Mouse (Mus musculus): Measurements from ENCODE around the gene Cacna1c. TPM values are rescaled to one million over a fixed set of nuclear protein-coding genes. Genes with fewer than 3 reads are reported as not detected.

Cacna1c gene
- polyA plus RNA-seq, 1 experiment: 1.8 TPM

DNA sequence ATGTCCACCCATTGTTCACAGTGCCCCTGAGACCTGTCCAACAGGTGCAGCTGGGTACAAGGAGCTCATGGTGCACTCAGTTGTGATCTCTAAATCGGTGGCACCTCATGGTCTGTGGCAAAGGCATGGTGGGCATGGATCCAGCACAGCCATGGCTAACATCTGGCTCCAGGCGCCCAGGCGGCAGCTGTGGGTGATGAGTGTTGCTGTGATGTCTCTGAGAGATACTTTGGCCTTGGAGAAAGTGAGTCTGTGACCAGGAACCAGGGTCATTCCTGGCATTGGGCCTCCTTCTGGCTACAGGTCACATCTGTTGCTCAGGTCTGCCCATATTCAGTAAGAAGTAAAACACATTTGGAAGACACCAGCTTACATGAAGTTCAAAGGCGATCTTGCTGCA lies 391.1 kb downstream of the Cacna1c start:
- no peak for DNase-seq (ENCODE audit: low read depth, low spot score)
- 86% methylated on average over 4 of the region's 4 CpGs for WGBS

DNA sequence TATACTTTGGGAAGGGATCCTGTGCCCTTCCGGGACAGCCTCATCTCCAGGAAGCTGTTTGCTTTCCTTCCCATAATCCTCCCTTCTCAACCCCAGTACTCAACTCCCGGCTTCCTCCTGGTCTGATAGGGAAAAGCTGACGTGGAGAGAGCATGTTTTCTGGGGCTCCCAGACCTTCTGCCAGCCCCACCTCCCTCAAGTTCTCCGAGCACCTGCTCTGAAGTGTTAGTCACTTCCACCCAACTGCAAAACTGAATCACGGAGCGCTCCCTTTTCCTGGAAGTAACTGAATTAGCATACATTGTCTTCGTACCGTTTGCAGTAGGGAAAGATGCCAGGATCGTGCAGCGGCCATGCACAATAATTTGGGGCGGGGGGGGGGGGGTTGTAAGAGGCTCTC lies 393.9 kb downstream of the Cacna1c start:
- no peak for DNase-seq (ENCODE audit: low read depth, low spot score)
- 51% methylated on average over 11 of the region's 11 CpGs for WGBS

DNA sequence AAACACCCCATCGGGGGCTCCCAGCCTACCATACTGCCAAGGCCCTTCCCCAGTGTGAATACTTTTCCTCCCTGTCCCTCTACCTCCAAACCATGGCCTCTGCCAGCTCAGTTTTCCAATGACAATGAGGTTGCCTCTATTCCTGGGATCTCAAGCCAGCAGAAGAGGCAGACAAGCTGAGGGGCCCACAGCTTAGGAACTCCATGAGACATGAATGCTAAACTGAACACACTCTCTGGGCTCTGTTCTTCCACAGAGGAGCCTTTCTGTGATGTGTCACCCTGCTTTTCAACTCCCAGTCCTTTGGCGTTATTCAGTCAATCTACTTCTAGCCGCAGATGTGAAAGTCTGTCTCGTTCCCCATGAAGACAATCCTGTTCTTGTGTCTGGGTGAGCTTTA lies 399.8 kb downstream of the Cacna1c start:
- DNase-seq (ENCODE audit: low read depth, low spot score): no peak
- WGBS: 94% methylated on average over 4 of the region's 4 CpGs

DNA sequence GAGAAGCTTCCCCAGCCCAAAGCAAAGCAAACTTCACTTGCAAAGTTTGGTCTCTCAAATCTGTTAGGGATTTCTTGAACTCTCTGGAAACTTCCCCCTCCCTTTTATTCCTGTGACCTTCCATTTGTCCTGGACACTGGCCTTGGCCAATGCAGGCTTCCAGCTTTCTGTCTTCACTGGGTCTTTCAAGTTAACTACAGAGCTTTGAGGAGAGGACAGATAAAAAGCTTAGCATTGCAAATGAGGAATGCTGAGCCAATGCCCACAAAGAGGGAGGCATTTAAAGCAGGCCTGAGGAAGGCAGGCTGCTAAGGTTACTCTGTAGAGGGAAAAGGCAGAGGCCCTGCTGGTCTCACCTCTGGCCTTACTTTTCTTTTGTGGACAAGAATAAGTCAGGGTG lies 400.5 kb downstream of the Cacna1c start:
- no peak for DNase-seq (ENCODE audit: low read depth, low spot score)

DNA sequence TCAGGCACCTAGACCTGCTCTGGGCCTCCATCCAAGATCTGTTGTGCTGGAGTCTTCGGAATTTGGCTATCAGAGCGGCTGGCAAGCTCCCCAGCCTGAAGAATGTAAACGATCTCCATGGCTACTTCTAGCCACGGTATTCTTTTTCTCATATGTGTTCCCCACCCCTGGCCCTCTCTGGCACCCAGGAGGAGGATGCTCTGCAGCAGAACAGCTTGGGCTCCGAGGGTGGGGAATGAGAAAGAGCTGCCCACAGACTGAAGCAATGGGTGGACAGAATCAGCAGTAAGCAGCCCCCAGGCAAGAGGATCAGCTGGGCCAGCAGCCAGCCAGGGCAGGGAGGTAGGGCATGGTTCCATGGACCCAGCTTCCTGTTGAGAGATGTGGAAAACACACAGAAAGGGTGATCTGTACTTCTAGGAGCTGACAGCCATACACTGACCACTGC lies 404.3 kb downstream of the Cacna1c start:
- 20% methylated on average over 5 of the region's 5 CpGs for whole genome bisulfite sequencing
- no peak for DNase-seq (ENCODE audit: low read depth, low spot score)

DNA sequence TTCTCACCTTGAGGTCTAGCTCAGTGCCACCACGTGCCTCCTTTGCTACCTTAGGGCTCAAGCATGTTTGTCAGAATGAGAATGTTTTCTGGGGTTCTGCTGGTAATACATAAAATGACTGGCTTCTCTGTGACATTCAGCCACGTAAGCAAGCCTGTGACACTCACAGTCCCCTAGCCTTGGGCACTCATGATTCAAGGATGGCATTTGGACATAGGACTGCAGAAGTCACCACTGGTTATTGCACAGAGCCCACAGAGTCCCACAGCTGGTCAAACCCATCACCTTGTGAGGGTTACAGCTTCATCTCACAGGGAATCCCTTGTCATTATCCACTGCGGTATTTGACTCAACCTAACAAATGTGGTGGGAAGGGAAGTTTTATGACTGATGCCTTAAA lies 408.3 kb downstream of the Cacna1c start:
- no peak for DNase-seq (ENCODE audit: low read depth, low spot score)
- 54% methylated on average over 3 of the region's 3 CpGs for WGBS

DNA sequence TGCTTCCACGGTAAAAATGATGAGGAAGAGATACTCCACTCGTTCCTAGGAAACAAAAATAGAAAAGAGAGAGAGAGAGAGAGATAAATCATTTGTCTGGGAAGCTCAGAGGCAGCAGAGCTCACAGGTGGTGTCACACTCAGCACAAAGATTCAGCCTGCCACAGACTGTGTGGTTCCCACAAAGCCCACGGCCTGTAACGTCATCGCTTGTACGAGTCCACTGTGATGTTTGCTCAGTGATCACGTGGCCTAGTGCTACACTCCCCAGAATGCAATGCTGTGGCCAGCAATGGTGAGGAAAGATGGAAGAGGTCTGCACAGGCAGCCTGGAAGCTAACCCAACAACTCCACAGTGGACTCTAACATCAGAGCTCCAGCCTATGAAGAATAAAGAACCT lies 415.9 kb downstream of the Cacna1c start:
- no peak for DNase-seq (ENCODE audit: low read depth, low spot score)
- 52% methylated on average over 7 of the region's 7 CpGs for WGBS

DNA sequence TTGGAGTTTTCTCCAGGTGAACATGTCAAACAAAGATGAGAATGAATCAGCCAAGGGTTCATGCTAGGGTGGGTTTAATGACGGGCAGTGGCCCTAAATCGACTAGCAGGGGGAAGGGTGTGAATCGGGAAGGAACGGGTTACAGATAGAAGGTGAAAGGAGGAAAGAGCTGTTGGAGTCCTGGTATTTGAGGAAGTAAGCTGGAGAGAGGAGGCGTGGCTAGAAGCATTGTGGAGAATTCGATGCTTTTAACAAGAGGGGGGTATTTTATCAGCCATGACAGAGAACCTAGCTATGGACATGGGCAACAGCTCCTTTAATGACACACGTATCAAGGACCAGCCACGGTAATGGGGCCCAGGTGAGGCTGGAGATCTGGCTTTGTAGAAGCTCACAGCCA lies 417.0 kb downstream of the Cacna1c start:
- DNase-seq (ENCODE audit: low read depth, low spot score): no peak

DNA sequence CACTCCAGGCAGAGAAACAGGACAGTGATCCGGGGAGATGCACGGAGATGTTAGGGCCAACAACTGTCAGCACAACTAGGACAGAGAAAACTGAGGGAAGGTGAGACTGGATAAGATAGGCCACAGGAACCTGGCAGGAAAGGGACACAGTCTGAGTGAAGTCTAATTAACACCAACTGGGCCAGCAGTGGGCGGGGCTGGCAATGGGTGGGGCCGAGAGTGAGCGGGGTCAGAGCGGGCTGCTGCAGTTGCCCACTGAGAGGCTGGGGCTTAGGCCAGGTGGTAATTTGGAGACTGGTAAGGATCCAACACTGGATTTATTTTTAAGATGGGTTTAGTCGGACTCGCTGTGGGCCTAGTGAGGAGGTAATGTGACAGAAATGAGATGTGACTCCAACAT lies 418.8 kb downstream of the Cacna1c start:
- 65% methylated on average over 8 of the region's 8 CpGs for WGBS

More for the DNA sequence above, 417.0 kb downstream of the Cacna1c start:
- WGBS: 63% methylated on average over 8 of the region's 8 CpGs

DNA sequence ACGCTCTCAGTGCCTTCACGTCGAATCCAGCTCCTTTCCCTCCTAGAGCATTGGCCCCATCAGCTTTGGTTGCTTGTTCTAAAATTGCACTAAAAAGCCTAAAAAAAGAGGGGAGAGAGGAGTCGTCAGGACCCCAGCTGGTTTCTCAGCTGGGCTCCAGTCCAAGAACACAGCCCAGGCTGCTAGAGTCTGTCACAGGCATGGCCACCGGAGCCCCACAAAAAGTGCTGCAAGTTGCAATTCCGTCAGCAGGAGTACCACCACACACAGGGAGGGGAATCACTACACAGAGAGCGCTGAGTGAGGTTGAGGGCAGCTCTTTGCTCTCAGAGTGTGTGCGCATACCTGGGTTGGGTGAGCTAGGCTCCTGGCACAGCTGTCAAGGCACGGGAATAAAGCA lies 419.8 kb downstream of the Cacna1c start:
- DNase-seq (ENCODE audit: low read depth, low spot score): no peak
- 80% methylated on average over 9 of the region's 9 CpGs for WGBS

More for the DNA sequence above, 418.8 kb downstream of the Cacna1c start:
- DNase-seq (ENCODE audit: low read depth, low spot score): no peak

DNA sequence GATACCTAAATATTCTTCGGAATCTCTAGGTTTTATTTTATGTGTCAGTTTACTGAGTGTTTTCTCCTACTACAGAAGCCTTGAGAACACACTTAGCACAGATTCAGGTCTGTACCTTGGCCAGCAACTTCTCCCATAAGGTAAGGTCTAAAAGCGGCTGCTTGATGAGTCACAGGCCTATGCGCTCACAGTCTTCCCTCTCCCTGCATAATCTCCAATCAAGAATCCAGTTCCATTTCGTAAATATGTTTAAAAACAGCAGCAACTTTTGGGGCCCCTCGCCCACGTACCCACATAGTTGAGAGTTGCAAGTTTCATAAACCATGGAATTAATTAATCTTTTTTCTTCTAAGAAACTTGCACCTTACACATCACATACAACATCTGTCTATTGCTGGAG lies 423.6 kb downstream of the Cacna1c start:
- no peak for DNase-seq (ENCODE audit: low read depth, low spot score)
- WGBS: 82% methylated on average over 6 of the region's 6 CpGs

DNA sequence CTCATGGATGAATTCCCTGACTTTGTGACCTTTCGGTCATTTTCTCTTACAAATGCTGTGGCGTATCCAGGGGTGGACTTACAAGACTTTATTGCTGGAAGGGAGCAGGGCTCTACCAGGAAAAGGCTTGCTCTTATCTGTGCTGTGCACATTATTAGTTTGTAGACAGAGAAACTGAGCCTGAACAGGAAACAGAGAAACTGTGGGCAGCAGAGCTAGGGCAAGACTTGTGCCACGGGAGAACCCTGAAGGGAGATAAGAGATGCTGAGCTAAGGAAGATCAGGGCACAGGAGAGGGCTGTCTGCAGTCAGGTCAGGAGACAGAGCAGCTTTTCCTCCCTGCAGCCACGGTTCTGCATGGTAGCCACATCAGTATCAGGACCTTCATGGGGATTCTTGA lies 425.1 kb downstream of the Cacna1c start:
- no peak for DNase-seq (ENCODE audit: low read depth, low spot score)
- WGBS: 62% methylated on average over 4 of the region's 4 CpGs

DNA sequence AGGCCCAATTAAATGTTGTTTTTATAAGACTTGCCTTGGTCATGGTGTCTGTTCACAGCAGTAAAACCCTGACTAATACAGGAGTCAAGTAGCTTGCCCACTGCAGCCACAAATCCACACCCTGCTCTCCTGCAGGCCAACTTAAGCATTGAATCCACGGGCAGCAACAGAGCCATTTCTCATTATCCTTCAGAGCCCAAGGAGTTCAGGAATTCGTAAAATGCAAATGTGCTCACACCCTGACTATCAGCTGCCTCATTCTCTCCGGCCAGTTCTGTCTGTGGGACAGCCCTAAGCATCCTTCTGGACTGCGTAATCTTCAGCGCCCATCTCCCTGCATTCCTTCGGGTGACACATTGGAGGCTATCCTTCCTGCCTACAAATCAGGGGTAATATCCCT lies 425.8 kb downstream of the Cacna1c start:
- 81% methylated on average over 6 of the region's 6 CpGs for WGBS
- DNase-seq (ENCODE audit: low read depth, low spot score): no peak

DNA sequence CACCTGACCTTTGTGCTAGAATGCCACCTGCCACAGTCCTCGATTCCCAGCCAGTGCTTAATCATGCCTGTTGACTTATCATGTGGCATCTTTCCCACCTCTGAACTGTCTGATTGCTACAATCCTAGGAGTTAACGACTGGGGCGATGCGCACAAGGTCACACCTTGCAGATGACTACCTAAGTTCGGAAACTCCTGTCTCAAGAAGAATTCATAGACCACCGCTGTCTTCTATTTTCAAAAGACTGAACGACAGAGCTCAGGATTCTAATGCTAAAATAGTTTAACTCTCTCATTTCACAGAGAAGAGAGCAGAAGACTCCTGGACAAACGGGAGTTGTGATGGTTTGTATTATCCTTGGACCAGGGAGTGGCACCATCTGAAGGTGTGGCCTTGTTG lies 426.4 kb downstream of the Cacna1c start:
- 75% methylated on average over 8 of the region's 8 CpGs for WGBS

DNA sequence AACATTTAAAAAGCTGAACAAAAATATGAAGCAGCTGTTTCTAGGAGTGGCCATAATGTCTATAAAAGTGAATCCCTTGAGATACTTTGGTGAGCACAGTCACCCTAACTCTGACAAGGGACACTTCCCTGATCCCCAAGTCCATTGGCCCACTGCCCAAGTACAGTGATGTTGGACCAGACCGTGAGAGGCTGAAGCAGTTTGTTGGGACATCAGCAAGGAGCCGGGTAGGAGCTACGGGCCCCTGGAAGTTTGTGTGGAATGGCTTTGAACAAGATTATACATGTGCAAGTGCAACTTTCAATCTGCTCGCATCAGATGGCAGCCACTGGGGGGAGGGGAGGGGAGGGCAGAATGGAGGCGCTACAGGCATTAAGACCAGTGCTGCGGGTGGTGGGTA lies 428.5 kb downstream of the Cacna1c start:
- 80% methylated on average over 6 of the region's 6 CpGs for WGBS
- DNase-seq (ENCODE audit: low read depth, low spot score): no peak

More for the DNA sequence above, 426.4 kb downstream of the Cacna1c start:
- DNase-seq (ENCODE audit: low read depth, low spot score): no peak

DNA sequence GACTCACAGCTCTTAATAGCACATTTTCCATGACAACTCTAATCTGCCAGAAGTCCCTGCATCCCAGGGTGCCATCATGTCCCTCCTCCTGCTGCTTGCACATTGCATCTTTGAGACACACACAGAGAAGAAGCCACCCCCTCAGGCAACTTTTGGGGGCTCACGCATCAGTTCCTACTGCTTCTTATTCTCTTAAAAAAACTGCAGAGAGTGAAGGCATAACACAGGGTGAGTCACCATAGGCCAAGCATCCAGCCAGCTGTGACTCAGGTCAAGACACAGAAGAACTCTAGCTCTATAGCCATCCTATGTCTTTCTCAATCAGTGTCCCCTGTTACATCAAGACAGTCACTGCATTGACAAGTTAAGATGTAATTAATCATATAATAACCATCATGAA lies 431.0 kb downstream of the Cacna1c start:
- no peak for DNase-seq (ENCODE audit: low read depth, low spot score)
- WGBS: 73% methylated on average over 1 of the region's 1 CpGs

DNA sequence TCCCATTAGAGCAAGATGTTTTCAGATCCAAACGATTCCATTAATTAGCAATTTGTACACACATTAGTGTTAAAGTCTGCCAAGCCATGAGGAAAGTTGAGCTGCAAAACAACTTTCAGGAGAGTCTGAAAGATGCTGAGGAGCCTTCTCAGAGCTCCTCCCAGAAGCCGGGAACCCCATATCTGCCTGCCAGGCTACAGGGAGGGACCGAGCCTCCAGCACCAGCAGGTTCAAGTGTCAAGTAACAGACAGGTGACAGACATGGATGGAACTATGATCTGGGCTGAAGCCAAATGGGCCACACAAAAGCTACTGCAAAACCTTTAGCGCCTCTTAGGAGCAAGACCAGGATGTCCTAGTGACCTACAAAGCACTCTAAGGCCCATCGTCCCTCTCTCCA lies 437.2 kb downstream of the Cacna1c start:
- no peak for DNase-seq (ENCODE audit: low read depth, low spot score)
- WGBS: 84% methylated on average over 5 of the region's 5 CpGs

DNA sequence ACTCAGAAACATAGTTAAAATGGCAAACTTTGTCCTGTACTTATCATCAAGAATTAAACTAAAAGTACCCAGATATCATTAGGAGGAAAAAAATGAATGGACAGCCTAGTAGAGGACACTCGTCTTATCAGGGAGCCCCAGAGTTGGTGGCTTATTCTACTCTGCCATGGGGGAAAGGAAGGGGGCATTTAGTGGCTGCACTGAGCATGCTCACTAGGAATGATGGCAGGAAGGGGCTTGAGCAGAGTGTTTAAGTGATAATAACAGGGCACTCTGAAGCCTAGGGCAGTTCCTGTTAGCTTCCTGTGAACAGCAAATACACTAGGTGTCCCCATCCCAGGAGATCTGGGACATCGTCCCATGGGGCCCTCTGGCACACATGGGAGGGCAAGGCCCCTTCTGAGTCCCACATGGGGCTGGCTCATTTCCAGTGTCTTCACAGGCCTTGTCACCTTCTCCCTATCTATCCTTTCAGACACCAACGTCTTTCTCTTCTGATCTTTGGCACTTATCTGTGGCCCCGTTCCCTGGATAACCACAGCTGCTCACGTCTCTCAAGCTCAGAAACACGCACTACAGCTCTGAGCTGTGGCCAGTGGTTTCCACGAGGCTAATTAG lies 437.8 kb downstream of the Cacna1c start:
- 71% methylated on average over 7 of the region's 7 CpGs for WGBS
- DNase-seq (ENCODE audit: low read depth, low spot score): no peak

DNA sequence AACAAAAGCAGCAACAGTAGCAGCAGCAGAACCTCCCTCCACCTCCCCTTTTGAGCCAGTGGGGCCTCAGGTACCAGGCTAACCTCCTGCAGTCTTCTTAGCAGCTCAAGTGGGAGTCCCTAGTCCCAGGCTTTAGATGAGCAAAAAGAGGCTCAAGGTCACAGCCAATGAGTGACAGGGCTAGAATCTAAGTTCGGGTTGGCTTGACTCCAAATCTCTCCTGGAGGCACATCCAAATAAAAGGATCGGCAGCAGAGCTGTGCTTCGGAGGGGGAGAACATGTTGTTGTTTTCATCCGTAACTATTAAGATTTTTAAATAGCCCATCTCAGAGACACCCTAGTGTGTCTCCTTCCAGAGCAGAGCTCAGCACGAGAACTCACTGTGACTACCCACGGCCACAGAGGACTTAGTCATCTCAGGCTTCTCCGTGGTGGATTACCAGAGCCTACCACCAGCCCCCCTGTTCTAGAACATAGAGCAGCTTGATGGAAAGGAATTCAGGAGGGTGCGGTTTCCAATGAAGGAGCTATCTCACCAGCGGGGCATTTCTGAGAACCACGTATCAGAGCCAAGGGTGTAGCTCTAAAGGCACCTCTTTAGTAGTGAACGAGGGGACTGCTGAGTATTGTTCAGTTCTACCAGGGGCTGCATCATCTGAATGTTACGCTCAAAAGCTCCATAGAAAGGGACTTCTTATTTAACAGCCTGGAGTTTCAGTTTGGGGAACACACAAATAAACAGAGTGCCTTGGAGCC lies 438.5 kb downstream of the Cacna1c start:
- DNase-seq (ENCODE audit: low read depth, low spot score): no peak
- 74% methylated on average over 12 of the region's 12 CpGs for WGBS

DNA sequence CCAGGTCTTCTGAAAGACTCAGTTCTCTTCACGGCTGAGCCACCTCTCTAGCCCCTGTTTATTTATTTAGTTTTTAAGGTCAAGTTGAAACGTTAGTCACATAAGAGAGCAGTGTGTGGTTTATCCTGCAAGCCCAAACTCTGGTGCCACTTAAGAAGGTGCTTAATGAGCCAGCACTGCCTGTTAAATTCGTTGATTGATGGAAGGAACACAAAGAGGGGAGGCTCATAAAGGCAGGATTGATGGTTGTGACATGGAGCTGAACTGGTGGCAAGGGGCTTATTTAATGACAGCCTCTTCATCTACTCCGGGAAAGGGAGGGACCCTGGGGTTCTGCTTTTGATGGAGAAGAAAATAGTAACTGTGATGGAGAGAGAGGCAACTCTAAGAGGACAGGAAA lies 439.7 kb downstream of the Cacna1c start:
- WGBS: 12% methylated on average over 4 of the region's 4 CpGs
- no peak for DNase-seq (ENCODE audit: low read depth, low spot score)

DNA sequence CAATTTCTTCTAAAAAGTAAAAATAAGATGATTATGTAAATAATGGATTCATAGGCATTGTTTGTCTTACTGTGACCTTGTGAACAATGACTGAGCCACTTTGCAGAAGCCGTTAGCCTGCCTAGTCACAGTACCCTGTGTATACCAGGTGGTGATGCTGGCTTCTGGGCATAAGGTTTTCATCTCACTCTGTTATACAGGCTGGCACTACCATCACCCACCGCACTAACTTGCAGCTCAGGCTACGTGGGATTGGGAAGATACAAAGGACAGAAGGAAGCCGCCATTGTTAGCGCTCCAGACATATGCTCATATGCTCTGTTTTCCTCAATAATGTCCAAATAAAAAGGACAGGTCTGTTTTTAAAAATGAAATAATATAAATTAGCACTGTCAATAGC lies 440.4 kb downstream of the Cacna1c start:
- DNase-seq (ENCODE audit: low read depth, low spot score): no peak
- 93% methylated on average over 5 of the region's 5 CpGs for WGBS
